Mouse (Mus musculus): ENCODE data around the gene Kansl1l. TPM values are rescaled to one million over a fixed set of nuclear protein-coding genes. Genes with fewer than 3 reads are reported as not detected.

Kansl1l gene
- polyA plus RNA-seq, 1 experiment from 2014 or later: 4.5 TPM

DNA sequence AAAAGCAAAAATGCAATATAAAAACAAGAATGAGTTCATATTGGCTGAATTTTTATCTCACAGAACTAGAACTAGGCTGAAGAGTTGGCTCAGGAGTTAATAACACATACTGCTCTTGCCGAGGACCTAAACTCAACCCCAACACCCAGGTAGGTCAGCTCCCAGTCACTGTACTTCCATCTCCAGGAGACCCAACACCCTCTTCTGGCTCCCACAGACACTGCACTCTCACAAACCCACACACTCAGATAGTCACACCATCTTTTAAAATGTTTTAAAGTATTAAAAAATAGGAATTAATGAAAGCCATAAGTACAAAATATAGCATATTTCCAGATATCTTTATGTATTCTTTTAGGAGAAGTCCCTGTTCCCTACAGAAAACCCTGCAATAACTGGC lies 4.2 kb downstream of the Kansl1l start:
- Histone ChIP-seq H3K27me3 (ENCODE audit: insufficient read depth, low read length) (no peaks in the 10 kb centered on the region), H3K4me3 (ENCODE audit: low read depth, low read length) (no peak overlapping the region), H3K4me1 (ENCODE audit: insufficient read depth) (peaks cover 9% of the 10 kb centered on the region), H3K36me3 (replicated peaks; ENCODE audit: insufficient read depth, low read length) (no peaks in the 10 kb centered on the region), H3K27ac (ENCODE audit: low read depth) (no peak overlapping the region), H3K9ac (replicated peaks) (no peak overlapping the region), H3K4me2 (ENCODE audit: low read depth, low read length) (no peak overlapping the region), H3K9me3 (ENCODE audit: low read length) (no peaks in the 10 kb centered on the region)
- no peak for DNase-seq
- TF ChIP-seq CTCF (IDR thresholded peaks at IDR 0.05; ENCODE audit: low read depth): 0 out of 2 replicates have a peak, but pooled peaks have one; percentile 3
- TF ChIP-seq EP300 (IDR thresholded peaks at IDR 0.05; ENCODE audit: low read depth): no peak
- ATAC-seq: no peak
- 91% methylated on average over 1 of the region's 1 CpGs for WGBS (ENCODE audit: insufficient replicate concordance)

DNA sequence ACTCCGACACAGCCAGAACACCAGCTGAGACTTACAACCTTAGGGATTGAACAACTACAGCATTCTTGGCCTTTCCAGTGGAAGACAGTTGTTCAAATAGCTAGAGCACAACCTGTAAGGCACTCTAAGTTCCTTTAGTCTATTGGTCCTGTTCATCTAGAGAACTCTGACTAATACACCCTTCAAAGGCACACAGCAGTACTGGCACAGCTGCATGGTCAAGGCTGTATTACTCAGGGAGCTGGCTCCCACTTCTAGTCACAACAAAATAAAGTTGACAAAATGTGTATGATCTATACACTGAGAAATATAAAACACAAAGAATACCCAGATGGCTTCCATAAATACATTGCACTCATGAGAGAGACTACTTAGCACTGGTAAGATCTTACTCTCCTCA lies 10.5 kb downstream of the Kansl1l start:
- 0 out of 2 replicates have a peak, but pooled peaks cover 6% of the 10 kb centered on the region for H3K36me3 ChIP-seq (replicated peaks; ENCODE audit: insufficient read depth, low read length)
- WGBS (ENCODE audit: insufficient replicate concordance): 86% methylated on average over 1 of the region's 1 CpGs
- no peak for ATAC-seq
- H3K4me2 ChIP-seq (ENCODE audit: low read depth, low read length): no peak overlapping the region
- no peaks in the 10 kb centered on the region for H3K9me3 ChIP-seq (ENCODE audit: low read length)
- H3K27me3 ChIP-seq (ENCODE audit: insufficient read depth, low read length): no peaks in the 10 kb centered on the region
- no peak overlapping the region for H3K9ac ChIP-seq (replicated peaks)
- no peak for DNase-seq
- no peak overlapping the region for H3K27ac ChIP-seq (ENCODE audit: low read depth)
- H3K4me3 ChIP-seq (ENCODE audit: low read depth, low read length): no peak overlapping the region
- H3K4me1 ChIP-seq (ENCODE audit: insufficient read depth): no peaks in the 10 kb centered on the region
- TF ChIP-seq CTCF (IDR thresholded peaks at IDR 0.05; ENCODE audit: low read depth) (no peak), EP300 (IDR thresholded peaks at IDR 0.05; ENCODE audit: low read depth) (no peak)

DNA sequence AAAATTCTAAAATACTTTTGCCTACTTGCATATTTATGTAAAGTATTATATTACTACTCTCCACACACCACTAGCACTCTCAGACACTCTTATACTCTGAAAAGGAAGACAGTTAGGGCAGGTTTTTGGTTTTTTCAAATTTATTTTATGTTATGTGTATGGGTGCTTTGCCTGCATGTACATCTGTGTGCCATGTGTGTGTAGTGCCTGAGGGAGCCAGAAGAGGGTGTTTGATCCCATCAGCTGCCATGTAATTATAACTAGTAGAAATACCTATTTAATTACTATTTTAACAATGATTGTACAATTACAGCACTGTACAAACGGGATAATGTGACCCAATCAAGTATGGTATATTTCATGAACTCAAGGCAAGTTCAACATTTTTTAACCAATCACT lies 12.0 kb downstream of the Kansl1l start:
- Histone ChIP-seq H3K27me3 (ENCODE audit: insufficient read depth, low read length) (no peaks in the 10 kb centered on the region), H3K4me1 (ENCODE audit: insufficient read depth) (no peaks in the 10 kb centered on the region), H3K4me3 (ENCODE audit: low read depth, low read length) (no peak overlapping the region), H3K9me3 (ENCODE audit: low read length) (no peaks in the 10 kb centered on the region), H3K36me3 (replicated peaks; ENCODE audit: insufficient read depth, low read length) (peaks cover 12% of the 10 kb centered on the region), H3K27ac (ENCODE audit: low read depth) (no peak overlapping the region), H3K9ac (replicated peaks) (no peak overlapping the region), H3K4me2 (ENCODE audit: low read depth, low read length) (no peak overlapping the region)
- ATAC-seq (no peak), DNase-seq (no peak)
- 83% methylated on average over 1 of the region's 1 CpGs for WGBS (ENCODE audit: insufficient replicate concordance)
- TF ChIP-seq EP300 (IDR thresholded peaks at IDR 0.05; ENCODE audit: low read depth): no peak
- peak; percentile 18; the same call in 1 of the 2 replicates for TF ChIP-seq CTCF (IDR thresholded peaks at IDR 0.05; ENCODE audit: low read depth)

DNA sequence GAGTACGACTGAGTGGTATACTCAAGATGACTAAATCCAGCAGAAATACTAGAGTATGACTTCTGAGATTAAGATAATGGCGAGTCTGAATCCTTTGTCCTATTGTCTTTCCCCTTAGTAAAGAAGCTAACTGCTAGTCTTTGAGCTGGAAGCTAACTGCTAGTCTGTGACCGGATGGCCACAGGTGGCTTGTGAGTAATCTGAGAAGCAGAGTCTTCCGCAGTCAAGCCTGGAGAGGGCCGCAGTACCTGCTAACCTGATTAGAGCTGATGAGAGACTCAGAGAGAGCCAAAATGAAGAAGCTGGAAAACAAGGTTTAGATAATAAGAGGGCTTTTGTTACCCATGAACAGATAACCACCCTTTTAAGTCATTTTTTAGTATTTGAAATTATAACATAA lies 12.7 kb downstream of the Kansl1l start:
- Histone ChIP-seq H3K9ac (replicated peaks) (no peak overlapping the region), H3K4me2 (ENCODE audit: low read depth, low read length) (no peak overlapping the region), H3K27me3 (ENCODE audit: insufficient read depth, low read length) (no peaks in the 10 kb centered on the region), H3K4me1 (ENCODE audit: insufficient read depth) (no peaks in the 10 kb centered on the region), H3K9me3 (ENCODE audit: low read length) (no peaks in the 10 kb centered on the region), H3K27ac (ENCODE audit: low read depth) (no peak overlapping the region), H3K36me3 (replicated peaks; ENCODE audit: insufficient read depth, low read length) (peaks cover 15% of the 10 kb centered on the region), H3K4me3 (ENCODE audit: low read depth, low read length) (no peak overlapping the region)
- 73% methylated on average over 5 of the region's 5 CpGs for WGBS (ENCODE audit: insufficient replicate concordance)
- DNase-seq: no peak
- no peak for ATAC-seq
- no peak for TF ChIP-seq EP300 (IDR thresholded peaks at IDR 0.05; ENCODE audit: low read depth)
- TF ChIP-seq CTCF (IDR thresholded peaks at IDR 0.05; ENCODE audit: low read depth): no peak

DNA sequence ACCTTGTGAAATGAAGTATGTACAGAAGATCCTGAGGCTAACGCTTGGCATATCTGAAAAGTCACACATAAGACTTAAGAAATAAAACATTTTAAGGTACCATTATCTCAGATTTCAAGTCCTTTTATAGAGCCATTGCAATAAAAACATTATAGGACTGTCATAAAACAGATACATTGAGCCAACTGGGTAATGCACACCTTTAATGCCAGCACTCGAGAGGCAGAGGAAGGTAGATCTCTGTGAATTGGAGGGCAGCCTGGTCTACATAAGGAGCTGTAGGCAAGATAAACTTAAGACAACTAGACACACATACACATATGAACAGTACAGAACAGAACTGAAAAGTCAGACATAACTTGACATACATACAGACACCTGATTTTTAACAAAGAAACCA lies 19.4 kb downstream of the Kansl1l start:
- Histone ChIP-seq H3K4me2 (ENCODE audit: low read depth, low read length) (no peak overlapping the region), H3K9me3 (ENCODE audit: low read length) (no peaks in the 10 kb centered on the region), H3K27ac (ENCODE audit: low read depth) (no peak overlapping the region), H3K9ac (replicated peaks) (no peak overlapping the region), H3K4me1 (ENCODE audit: insufficient read depth) (no peaks in the 10 kb centered on the region), H3K4me3 (ENCODE audit: low read depth, low read length) (no peak overlapping the region), H3K27me3 (ENCODE audit: insufficient read depth, low read length) (no peaks in the 10 kb centered on the region), H3K36me3 (replicated peaks; ENCODE audit: insufficient read depth, low read length) (peaks cover 19% of the 10 kb centered on the region)
- 90% methylated on average over 2 of the region's 2 CpGs for WGBS (ENCODE audit: insufficient replicate concordance)
- ATAC-seq: no peak
- DNase-seq: no peak
- TF ChIP-seq EP300 (IDR thresholded peaks at IDR 0.05; ENCODE audit: low read depth) (no peak), CTCF (IDR thresholded peaks at IDR 0.05; ENCODE audit: low read depth) (no peak)

DNA sequence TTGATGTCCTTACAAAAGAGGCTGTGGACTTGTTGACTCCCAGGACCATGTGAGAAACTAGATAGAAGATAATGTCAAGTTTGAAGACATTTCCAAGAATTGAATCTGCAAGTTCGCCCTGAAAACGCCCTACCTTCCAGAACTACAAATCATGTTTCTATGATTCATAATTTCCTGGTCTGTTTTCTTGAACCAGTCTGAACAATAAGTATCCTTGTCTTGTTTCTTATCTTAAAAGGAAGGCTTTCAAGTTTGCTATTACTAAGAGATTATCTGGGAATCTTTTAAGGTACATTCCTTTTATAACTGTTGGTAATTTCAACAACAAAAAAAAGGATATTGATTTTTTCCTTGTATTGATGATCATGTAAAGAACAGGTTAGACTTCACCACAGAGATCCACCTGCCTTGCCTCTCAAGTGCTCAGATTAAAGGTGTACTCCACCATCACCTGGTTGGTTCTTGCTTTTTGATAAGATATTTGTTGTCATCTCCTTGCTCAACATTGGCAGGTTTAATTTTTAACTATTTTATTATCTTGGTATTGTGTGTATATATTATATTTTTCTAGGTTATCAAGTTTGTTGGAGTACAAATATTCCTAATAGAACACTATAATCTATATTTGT lies 24.4 kb downstream of the Kansl1l start:
- Histone ChIP-seq H3K4me3 (ENCODE audit: low read depth, low read length) (no peak overlapping the region), H3K27me3 (ENCODE audit: insufficient read depth, low read length) (no peaks in the 10 kb centered on the region), H3K9ac (replicated peaks) (no peak overlapping the region), H3K36me3 (replicated peaks; ENCODE audit: insufficient read depth, low read length) (no peaks in the 10 kb centered on the region), H3K4me2 (ENCODE audit: low read depth, low read length) (no peak overlapping the region), H3K9me3 (ENCODE audit: low read length) (no peaks in the 10 kb centered on the region), H3K4me1 (ENCODE audit: insufficient read depth) (no peaks in the 10 kb centered on the region), H3K27ac (ENCODE audit: low read depth) (no peak overlapping the region)
- DNase-seq: no peak
- TF ChIP-seq EP300 (IDR thresholded peaks at IDR 0.05; ENCODE audit: low read depth): no peak
- TF ChIP-seq CTCF (IDR thresholded peaks at IDR 0.05; ENCODE audit: low read depth): no peak
- WGBS (ENCODE audit: insufficient replicate concordance): 75% methylated on average over 2 of the region's 2 CpGs
- ATAC-seq: no peak
